Mouse (Mus musculus) kidney, postnatal 10 days (tissue): Measurements from ENCODE around the gene Pkp3.
"Not testable (repeated sequence)": the region's sequence is repeated elsewhere in the genome, so short reads cannot be mapped to it uniquely, and the experiment has no call there.

Experiments used
- DNase-seq: peaks from one replicate; pipeline ENCODE4 v3.0.0; 2021; ENCODE audit warnings: mixed read lengths

Pkp3 gene

DNA sequence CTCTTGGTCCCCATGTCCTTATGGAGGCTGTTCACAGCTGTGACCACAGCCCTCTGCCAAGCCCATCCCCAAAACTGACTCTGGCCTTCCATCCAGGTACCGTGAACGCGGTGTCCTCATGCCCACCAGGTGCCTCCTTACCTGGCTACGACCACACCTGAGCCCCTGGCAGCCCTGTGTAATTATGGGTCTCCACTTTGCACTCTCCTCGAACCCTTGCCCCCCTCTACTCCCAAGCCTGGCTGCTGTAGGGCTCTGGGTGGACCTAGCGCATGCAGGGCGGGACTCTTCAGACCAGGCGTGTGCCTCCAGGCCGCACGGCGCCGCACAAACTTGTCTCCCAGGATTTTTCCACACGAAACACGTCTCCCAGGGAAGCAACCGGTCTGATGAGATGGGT is at the start of gene Pkp3:
TSS of gene Pkp3 (plus strand) at position 378 of the 400 bp plus-strand sequence.
- no peak for DNase-seq

DNA sequence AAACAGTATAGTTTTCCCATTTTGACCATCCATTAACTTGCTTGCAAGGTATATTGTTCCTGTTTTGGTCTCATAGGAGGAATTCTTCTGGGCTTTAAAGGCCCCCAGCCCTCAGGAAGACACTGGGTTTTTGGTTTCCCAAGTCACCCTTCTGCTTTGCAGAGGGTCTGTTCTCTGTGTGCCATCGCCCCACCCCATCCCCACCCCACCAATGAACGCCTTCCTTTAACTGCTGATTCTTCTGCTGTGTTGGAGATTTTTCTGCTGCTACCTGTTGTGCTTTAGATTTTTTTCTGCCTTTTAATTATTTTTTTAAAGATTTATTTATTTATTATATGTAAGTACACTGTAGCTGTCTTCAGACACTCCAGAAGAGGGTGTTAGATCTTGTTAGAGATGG is 49.2 kb upstream of the Pkp3 start, which contains the start of gene Gm17387:
TSS of gene Gm17387 (plus strand) at position 301 of the 400 bp plus-strand sequence.
- DNase-seq: no peak

DNA sequence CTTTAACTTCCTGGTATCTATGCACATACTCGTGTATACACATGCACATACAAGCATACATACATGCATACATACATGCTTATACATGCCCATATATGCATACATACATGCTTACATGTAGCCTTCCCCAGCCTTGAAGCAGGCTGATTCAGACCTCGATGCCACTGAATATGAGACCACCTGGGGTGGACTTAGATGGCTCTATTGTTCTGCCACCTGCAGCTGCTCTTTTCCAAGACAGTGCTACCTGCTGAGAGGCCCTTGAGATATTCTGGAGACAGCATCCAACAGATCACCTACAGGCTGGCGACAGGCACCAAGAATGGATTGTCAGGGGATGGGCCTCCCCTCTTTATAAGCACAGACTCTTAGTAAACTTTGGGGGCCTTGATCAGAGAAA is 47.6 kb upstream of the Pkp3 start:
- no peak for DNase-seq

DNA sequence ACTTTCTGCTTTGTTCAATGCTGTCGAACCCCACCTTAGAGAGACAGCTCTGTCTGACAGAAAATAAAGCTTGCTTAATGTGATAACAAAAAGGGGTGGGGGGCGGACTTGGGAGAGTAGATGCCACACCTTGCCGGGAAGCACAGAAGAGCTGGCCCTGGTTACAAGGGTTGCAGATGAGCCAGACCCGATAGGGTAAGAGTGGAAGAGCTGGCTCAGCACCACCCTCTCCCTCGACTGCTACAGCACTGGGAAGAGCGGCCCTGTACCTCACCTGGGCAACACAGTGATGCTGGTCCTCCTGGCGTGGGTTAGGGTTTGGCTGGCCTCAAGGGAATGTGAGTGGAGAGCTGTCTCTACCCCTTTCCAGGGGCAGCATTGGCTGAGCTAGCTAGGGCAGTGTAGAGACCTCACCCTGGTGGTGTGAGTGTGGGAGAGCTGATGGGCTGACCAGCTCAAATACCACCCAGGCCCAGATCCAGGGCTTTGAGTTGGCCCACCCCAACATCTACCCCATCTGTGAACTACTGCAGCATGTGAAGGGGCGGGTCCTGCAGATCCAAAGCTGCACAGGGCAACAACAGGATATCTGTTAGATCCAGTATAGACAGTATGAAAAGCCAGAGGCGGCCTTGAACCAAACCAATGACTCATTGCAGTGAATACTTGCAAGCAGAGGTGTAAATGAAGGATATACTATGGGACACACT is 45.4 kb upstream of the Pkp3 start:
- DNase-seq: no peak

DNA sequence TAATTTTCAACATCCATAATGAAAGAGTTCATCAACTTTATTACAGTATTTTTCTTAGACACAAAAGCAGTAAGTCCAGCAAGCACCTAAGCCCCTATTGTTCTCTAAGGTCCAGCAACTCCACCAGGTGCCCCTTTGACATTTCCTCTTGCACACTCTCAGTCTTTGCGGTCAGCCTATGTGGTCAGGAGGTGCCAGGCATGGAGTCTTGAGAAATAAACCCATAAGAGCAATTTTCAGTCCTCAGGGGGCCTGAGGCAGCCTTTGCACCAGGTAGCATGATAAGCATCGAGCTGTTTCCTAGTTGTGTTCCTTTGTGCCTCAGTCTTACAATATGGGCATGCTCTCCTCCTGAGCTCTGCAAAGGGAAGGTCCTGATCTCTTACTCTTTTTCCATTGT is 41.4 kb upstream of the Pkp3 start:
- DNase-seq: not testable (repeated sequence)

DNA sequence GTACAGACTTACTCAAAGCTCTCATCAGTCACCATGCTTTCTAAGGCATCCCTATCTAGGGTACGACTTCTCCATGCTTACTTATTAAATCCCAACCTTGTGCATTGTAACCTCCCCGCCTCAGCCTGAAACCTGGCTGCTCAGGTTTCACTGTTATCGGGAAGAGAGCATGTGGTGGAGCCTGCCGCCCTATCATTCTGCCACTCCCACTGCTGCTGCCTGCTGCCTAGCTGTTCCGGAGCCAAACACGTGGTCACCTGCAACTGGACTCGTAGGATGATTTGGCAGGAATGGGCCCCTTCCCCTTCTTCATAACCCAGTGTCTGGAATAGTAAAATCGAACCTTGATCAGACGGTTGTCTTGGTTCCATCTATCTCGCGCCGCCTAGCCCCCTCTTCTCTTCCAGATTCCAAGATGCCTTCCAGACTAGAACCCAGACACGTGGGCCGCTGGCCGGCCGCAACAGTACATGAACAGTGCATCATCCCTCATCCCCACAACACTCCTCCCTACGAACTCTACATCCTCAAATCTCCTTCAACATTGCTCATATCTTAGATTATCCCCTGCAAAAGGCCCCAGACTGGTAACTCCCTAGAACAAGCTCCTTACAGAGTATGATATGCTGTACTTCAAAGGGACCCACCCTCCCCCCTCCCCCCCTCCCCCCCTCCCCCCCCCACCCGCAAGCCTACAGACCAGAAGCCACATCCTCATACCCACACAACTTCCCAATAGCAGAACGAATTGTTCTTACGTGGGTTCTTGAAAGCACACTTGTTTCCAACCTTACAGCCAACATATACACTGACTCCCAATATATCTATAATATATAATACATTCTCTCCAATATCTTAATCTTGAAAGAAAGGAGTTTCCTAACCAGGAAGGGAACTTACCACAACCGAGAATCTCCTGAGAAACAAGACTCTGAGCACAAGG is 39.7 kb upstream of the Pkp3 start:
- DNase-seq: no peak

DNA sequence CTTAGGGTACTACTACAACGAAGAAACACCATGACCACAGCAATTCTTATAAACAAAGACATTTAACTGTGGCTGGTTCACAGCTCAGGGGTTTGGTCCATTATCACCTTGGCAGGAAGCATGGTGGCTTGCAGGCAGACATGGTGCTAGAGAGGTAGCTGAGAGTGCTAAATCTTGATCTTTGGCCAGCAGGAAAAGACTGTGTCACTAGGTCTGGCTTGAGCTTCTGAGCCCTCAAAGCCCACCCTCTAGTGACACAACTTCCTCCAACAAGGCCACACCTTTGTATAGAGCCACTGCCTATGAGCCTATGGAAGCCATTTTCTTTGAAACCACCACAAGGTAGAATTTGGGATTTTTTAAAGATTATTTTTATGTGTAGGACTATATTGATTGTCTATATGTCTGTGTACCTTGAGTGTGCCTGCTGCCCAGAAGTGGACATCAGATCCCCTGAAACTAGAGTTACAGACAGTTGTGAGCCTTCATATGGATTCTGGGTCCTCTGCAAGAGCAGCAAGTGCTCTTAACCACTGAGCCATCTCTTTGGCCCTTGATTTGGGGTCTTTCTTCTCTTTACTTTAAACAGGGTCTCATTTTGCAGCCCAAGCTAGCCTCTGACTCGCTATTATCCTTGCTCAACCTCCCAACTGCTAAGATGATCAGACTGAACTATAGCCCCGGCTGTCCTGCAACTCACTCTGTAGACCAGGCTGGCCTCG is 38.5 kb upstream of the Pkp3 start:
- DNase-seq: no peak

DNA sequence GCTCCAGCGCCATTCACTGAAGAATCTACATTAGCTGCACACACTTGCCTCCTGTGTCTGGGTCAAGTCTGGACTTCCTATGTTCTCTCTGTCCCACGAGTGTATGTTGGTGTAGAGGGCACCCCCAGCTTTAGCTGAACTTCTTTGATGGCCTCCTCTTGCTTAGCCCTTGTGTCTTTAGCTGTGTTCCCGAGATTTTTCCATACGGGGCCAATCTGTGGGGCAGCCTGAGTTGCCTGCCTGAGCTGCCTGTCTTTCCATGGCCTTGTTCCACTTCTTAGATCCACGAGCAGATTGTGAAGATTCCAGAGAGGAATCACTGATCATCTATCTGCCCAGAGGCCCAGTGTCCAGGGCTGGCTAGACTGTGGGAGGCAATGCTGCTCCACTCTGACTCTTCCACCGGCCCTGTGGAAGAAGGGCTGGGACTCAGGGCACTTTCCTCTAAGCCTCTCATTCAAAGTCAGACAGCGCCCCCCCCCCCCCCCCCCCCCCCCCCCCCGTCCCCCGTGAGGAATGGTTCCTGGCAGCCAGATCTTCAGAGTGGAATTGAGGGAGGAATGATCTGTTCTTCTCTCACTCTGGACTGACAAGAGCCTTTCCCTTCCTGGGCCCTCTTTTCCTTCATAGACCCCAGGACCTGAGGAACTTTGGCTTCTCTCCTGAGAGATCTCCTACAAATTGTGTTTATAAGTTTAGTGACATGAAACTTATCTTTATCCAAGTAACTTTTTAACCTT is 37.0 kb upstream of the Pkp3 start:
- DNase-seq: peak; percentile 40

DNA sequence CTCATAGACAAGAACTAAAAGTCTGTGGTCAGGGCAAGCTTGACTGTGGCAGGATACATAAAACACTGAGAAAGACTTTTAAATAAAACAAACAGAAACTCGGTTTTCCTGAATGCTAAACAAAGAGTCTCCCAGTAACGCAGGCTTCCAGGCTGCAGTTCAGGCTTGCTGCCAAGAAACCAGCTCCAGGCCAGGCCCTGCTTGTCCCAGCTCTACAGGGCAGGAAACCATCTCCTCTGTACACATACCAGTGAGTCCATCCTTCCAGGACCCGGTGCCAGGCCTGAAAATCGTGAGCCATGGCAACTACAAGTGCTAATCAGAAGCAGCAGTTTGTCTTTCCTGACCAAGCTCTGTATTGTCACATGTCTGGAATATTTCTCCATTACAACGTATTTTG is 36.4 kb upstream of the Pkp3 start:
- DNase-seq: peak; percentile 91

DNA sequence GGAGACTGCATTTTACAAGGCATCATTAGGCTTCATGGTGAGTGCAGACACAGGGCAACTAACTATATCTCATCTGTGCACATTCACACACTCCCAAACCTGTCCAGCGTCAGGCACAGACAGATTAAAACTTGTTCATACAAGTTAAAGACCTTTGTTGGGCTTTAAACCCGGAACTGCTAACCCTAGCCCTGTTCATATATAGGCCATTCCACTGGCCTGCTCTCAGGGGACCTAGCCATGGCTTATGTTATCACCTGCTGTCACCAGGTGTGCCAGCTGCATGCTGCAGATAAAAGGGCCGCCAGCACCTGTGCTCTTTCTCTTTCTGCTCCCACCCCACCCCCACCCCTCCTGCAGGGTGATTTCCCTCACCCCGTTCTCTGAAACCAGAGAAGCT is 35.5 kb upstream of the Pkp3 start:
- no peak for DNase-seq

DNA sequence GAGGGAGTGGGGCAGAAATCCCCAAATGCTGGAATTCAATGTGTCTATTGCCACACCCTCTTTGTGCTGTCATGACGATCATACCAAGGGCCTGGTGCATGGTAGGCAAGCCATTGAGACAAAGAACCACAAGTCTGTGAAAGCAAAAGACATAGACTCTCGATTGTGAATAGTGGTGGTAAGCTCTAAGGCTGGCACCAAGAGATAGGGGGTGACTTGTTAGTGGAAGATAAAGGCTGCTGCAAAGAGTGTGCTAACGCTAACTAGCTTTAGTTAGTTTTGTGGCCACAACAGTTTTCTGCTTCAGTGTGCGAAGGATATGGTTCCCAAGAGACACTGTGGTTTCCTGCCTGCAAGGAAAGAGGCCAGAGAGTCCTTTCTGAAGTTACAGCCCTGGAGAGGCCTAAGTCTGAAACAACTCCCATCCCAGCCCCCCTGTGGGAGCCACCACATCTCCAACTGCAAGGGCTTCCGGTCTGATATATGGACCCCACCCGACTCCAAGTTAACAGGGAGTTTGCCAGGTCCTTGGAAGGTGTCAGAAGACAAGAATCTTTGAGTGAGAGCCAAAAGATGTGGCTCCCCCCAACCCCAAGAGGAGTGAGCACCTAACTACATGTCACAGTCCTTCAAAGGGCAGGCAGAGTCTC is 31.0 kb upstream of the Pkp3 start:
- DNase-seq: peak; percentile 67

DNA sequence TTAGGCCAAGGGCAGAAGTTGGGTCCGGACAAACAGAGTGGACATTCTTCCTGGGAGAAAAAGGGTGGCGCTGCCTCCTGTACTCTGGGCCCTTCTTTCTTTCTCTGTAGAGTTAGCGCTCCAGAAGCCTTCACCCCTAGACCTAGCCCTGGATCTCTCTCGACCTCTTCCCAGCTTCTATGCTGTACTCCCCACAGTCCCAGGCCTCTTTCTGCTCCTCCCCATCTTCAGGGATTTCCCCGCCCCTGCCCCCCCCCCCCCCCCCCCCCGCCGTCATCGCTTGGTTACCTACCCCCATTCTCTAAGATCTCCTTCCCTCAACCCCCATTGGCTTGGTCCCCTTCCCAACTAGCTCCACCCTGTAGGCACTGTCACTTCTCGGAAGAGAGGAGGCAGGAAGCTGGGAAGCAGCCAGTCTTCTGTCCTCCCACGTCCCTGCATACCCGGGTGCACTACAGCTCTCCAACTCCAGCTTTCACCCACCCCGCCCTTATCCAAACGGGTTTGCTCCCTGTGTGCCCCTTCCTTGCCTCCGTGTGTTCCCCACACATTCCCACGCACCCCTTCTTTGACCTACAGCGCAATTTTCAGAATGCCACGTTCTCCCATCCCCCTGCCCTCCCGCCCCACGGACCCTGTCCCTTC is 30.3 kb upstream of the Pkp3 start:
- DNase-seq: peak; percentile 85

DNA sequence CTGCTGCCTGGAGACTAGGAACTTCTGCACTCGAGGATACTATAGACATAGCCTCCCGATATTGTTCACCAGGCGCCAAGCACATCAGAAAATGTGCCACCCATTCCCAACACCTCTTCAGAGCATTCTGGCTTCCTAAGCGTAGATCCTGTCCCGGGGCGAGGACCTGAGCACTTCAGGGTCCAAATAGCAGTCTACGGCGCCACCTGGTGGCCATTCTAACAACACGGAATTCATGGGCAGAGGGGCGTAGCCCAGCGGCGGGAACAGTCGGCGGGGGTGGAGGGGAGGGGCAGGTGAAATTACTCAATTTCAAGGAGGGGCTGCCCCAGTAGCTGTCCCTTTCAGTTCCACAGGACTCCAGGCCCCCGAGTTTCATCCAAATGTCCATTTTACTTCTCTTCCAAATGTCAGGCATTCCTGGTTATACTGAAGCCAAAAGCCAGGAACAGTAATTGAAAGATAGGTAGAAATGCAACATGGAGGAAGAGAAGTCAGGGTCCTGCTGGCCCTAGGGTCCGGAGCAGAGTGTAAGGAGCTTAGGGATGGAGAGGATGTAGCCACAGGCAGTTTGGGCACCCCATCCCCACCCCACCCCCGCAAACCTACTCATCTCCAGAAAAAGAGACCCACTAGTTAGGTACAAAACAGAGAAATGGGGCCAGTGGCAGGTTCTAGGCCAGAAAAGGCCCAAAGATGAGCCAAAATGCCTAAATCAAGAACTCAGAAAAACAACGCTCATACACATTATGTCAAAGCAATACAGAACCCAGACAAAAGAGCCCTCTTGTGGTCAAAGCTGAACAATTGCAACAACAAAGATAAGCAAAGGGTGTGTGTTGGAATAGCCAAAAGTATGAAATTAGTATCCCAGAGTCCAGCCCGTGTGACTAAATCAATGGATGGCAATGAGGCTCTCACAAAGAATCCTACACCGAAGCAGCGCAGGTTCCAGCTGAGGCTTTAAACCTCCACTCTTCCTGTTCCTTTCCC is 29.5 kb upstream of the Pkp3 start:
- peak; percentile 96 for DNase-seq

DNA sequence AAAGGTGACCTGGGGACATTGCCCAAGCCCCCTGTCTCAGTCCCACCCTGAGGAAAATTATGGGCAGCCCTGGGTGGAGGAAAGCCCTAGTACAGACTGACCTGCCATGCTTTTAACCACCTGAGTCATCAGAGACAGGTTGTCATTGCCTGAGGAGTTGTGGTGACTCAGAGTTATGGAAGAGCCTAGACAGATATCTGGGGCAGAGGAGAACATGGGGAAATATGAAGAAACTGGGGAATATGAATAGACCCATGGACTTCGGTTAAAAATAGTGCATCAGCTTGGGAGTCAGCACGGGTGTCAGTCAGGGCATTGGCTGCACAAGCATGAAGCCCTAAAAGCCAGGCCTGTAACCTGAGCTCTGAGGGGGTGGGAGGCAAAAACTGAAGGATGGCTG is 28.7 kb upstream of the Pkp3 start:
- no peak for DNase-seq

DNA sequence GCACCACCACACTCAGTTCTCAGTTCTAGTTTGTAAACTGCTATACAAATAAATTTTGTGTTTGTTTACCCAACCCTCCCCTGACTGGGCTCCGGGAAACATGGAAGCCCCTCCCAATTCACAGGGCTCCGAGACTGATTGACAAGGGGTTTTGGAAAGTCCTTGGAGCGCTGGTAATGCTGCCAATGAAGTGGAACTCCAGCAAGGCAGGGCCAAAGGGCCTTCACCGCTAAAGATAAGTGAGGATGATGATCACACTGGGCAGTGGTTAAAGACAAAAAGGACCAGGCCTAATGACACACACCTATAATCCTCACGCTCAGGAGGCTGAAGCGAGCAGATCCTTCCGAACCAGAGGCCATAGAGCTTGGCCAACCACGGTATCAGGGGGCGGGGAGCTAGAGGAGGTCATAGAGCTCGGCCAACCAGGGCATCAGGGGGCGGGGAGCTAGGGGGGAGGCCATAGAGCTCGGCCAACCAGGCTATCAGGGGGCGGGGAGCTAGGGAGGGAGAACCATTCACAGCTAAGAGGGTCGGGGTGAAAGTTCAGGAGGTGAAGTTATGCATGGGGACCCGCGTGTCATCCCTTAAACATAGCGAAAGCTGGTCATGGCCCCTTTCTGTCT is 26.8 kb upstream of the Pkp3 start:
- DNase-seq: no peak

DNA sequence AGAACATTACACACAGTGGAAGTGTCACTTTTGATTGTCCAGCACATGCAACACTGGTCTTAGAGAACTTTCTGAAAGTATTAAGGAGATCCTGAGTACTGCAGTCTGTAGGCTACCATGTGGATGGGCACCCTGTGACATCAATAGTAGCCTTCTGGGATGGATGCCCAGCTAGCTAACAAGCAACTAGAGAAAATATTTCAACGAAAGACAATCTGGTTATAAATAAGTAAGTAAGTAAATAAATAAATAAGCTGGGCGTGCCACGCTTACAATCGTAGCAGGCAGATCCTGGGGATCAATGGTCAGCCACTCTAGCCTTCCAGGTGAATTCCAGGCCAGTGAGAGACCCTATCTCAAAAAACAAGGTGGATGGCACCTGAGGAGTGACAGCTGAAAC is 26.0 kb upstream of the Pkp3 start:
- no peak for DNase-seq

DNA sequence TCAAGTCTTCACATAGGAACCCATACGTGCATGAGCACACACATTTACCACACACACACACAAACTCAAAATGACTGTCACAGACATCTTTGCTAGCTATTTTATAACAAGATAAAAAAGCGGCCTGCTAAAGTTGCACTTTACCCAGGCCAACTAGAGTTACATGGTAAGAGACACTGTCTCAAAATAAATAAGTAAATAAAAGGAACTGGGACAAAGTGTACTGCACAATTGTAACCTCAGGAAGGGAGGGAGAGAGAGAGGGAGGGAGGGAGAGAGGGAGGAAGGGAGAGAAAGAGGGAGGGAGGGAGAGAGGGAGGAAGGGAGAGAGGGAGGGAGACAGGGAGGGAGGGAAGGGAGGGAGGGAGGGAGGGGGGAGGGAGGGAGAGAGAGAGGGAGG is 25.6 kb upstream of the Pkp3 start:
- DNase-seq: no peak

DNA sequence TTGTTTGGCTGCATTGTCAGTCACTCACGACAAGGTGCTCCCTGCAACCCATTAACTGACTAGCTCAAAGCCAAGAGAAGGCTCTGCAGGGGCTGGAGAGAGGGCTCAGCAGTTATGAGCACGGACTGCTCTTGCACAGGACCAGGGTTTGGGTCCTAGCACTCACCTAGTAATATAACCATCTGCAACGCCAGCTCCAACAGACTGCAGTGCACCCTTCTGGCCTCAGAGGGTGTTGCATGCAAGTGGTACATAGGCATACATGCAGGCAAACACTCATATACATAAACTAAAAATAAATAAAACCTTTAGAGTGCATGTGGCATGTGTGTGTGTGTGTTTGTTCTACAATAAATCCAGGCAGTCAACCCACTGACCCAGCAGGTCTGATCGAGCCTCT is 22.2 kb upstream of the Pkp3 start:
- DNase-seq: no peak

DNA sequence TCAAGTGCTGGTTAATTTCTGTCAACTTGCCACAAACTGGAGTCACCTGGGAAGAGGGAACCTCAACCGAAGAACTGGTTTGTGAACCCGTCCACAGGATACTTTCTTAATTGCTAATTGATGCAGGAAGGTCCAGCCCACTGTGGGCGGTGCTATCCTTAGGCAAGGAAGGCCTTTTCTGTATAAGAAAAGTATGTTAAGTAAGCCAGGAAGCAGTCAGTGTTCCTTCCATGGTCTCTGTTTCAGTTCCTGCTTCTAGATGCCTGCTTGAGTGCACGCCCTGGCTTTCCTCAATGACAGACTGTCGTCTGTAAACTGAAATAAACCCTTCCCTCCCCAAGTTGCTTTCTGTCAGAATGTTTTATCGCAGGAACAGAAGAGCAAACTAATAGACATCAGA is 21.0 kb upstream of the Pkp3 start:
- DNase-seq: no peak

DNA sequence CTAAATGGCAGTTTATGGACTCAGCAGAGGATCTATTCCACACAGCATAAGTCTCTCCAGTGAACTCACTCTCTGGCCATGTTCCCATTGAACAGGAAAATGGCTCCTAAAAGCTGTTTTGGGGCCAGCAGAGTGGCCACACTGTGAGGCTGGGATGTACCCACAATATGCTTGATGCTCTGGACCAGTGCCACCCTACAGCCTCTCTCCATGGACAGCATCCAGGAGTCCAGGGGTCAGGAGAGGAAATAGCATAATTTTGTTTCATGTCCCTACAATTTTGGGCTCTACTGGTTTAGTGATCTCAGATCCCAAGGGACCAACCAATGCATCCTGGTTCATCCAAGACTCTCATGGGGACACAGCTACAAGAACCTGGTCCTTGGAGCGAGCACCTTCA is 20.5 kb upstream of the Pkp3 start:
- DNase-seq: no peak
